Mouse (Mus musculus) stomach, embryonic 15.5 days (tissue): ENCODE results near the gene Adamts18. TPM values are rescaled to one million over a fixed set of nuclear protein-coding genes. Genes with fewer than 3 reads are reported as not detected.

Source experiments
- ATAC-seq: fragments of 200-750 bp; cut with Nextera tagmentation; 2 replicates; pipeline ENCODE4 v1.8.0; 2017; ENCODE audit warnings: low read depth, moderate number of reproducible peaks, moderate TSS enrichment; ENCODE audit not compliant: insufficient read depth, low FRiP score
- H3K27ac ChIP-seq: fragments of 300-500 bp; sonication (generic); 2 replicates; pipeline ENCODE4 v1.5.1; 2015; ENCODE audit warnings: mild to moderate bottlenecking, inconsistent platforms
- H3K27me3 ChIP-seq: fragments of 300-500 bp; sonication (generic); replicated peaks from 2 replicates; pipeline ENCODE4 v1.6.1; 2015; ENCODE audit warnings: inconsistent platforms
- H3K36me3 ChIP-seq: fragments of 300-500 bp; sonication (generic); 2 replicates; pipeline ENCODE4 v1.6.1; 2015; ENCODE audit warnings: inconsistent platforms
- H3K4me1 ChIP-seq: fragments of 300-500 bp; sonication (generic); 2 replicates; pipeline ENCODE4 v1.6.1; 2015; ENCODE audit warnings: inconsistent platforms
- H3K4me2 ChIP-seq: fragments of 300-500 bp; sonication (generic); 2 replicates; pipeline ENCODE4 v1.6.1; 2015; ENCODE audit warnings: mild to moderate bottlenecking, inconsistent platforms
- H3K4me3 ChIP-seq: fragments of 300-500 bp; sonication (generic); replicated peaks from 2 replicates; pipeline ENCODE4 v1.5.1; 2015; ENCODE audit warnings: inconsistent platforms
- H3K9ac ChIP-seq: fragments of 300-500 bp; sonication (generic); 2 replicates; pipeline ENCODE4 v1.6.1; 2015; ENCODE audit warnings: inconsistent platforms
- H3K9me3 ChIP-seq: fragments of 300-500 bp; sonication (generic); 2 replicates; pipeline ENCODE4 v1.6.1; 2016; ENCODE audit warnings: inconsistent platforms
- WGBS: fragments of 180-500 bp; shearing (Covaris S2); methylation state at CpG from one replicate; pipeline ENCODE4 v1.1.7; 2015; 5-methylcytosine and 5-hydroxymethylcytosine counted together
- polyA plus RNA-seq: library from polyadenylated mRNA; unstranded; fragments of >200 nt; fragmentation: Nextera tagmentation; extraction: Ambion mirVana; gene quantifications from 2 replicates; pipeline ENCODE4 v1.2.1, GENCODE M21; 2015

Adamts18 gene
- polyA plus RNA-seq, 1 experiment from 2014 or later: 0.72 TPM

GRCm38 (mm10) chr8:113725331-113725730, 123.2 kb downstream of the Adamts18 start:
- Histone ChIP-seq H3K27ac (no peak overlapping the region), H3K4me1 (no peaks in the 10 kb centered on the region), H3K9ac (no peak overlapping the region), H3K36me3 (no peaks in the 10 kb centered on the region), H3K4me2 (no peak overlapping the region), H3K9me3 (no peaks in the 10 kb centered on the region), H3K27me3 (no peaks in the 10 kb centered on the region), H3K4me3 (no peak overlapping the region)
- 56% methylated on average over 8 of the region's 8 CpGs for WGBS
- ATAC-seq: no peak

DNA sequence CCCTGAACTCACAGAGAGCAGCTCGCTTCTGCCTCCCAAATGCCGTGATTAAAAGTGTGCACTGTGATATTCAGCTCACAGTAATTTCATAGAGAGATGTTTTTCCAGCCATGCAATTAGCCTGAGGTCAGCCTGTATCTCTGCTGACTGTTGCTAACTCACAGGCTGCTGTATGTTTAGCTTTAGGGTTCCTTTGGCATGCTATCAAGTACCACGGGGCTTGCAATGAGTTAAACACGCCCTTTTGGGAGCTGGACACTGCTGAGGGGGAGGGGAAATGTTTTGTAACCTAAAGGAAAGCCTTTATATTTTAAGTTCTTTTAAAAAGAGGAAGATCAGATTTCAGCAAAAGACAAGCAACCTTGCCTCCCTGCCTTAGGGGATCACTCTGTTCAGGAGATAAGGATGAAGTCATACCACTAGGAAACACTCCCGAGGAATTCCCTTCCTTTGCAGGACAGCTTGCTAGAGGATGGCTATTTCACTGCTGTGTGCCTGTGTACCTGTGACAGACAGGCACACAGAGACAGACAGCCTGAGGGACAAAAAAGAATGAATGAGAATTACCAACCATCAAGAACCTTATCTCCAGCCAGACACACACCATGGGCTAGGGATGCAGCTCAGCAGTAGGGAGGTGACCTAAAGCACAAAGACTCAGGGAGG, 124.5 kb downstream of the Adamts18 start:
- H3K9me3 ChIP-seq: no peaks in the 10 kb centered on the region
- H3K4me3 ChIP-seq: no peak overlapping the region
- no peak overlapping the region for H3K27ac ChIP-seq
- H3K4me2 ChIP-seq: no peak overlapping the region
- WGBS: 33% methylated on average over 5 of the region's 5 CpGs
- H3K4me1 ChIP-seq: no peaks in the 10 kb centered on the region
- no peak overlapping the region for H3K9ac ChIP-seq
- H3K36me3 ChIP-seq: no peaks in the 10 kb centered on the region
- no peaks in the 10 kb centered on the region for H3K27me3 ChIP-seq
- no peak for ATAC-seq

- Histone ChIP-seq H3K4me2 (no peak overlapping the region), H3K9me3 (no peaks in the 10 kb centered on the region), H3K4me1 (no peaks in the 10 kb centered on the region), H3K4me3 (no peak overlapping the region), H3K27me3 (no peaks in the 10 kb centered on the region), H3K9ac (no peak overlapping the region), H3K36me3 (no peaks in the 10 kb centered on the region), H3K27ac (no peak overlapping the region)
- no peak for ATAC-seq
- WGBS: 68% methylated on average over 13 of the region's 13 CpGs
These were observed 127.1 kb downstream of the Adamts18 start for GRCm38 (mm10) chr8:113721459-113721858.

DNA sequence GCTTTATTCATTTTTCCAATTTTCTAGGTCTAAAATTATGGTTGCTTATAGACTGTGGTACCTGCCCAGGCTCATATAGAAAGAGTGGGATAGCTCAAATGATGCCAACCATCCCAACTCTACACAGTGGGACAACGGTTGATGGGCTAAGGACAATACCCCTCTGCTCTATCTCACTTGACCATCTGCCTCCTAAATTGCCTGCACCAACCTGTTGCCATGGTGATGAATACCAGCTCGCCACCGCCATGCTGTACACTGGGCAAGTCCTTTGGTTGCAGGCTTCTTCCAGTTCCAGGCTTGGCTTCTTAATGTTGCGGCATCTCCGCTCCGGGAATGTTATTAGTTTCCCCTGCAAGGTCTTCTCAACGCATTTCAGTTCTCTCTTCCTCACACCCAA, 143.6 kb downstream of the Adamts18 start:
- WGBS: 82% methylated on average over 7 of the region's 7 CpGs
- Histone ChIP-seq H3K9me3 (no peaks in the 10 kb centered on the region), H3K9ac (no peak overlapping the region), H3K4me2 (no peak overlapping the region), H3K4me3 (no peak overlapping the region), H3K27me3 (no peaks in the 10 kb centered on the region), H3K4me1 (no peaks in the 10 kb centered on the region), H3K36me3 (no peaks in the 10 kb centered on the region), H3K27ac (no peak overlapping the region)
- ATAC-seq: no peak

- no peak for ATAC-seq
- Histone ChIP-seq H3K4me3 (no peak overlapping the region), H3K9ac (no peak overlapping the region), H3K27me3 (no peaks in the 10 kb centered on the region), H3K36me3 (no peaks in the 10 kb centered on the region), H3K4me1 (no peaks in the 10 kb centered on the region), H3K4me2 (no peak overlapping the region), H3K27ac (no peak overlapping the region), H3K9me3 (no peaks in the 10 kb centered on the region)
- WGBS: 65% methylated on average over 14 of the region's 14 CpGs
These were observed 156.8 kb downstream of the Adamts18 start for GRCm38 (mm10) chr8:113691622-113692343.

- H3K36me3 ChIP-seq: no peaks in the 10 kb centered on the region
- H3K4me1 ChIP-seq: no peaks in the 10 kb centered on the region
- H3K4me2 ChIP-seq: no peak overlapping the region
- 77% methylated on average over 8 of the region's 8 CpGs for WGBS
- H3K9me3 ChIP-seq: no peaks in the 10 kb centered on the region
- no peaks in the 10 kb centered on the region for H3K27me3 ChIP-seq
- H3K9ac ChIP-seq: no peak overlapping the region
- no peak overlapping the region for H3K4me3 ChIP-seq
- H3K27ac ChIP-seq: no peak overlapping the region
- no peak for ATAC-seq
These were observed 160.0 kb downstream of the Adamts18 start for GRCm38 (mm10) chr8:113688543-113688915.

- H3K9me3 ChIP-seq: no peaks in the 10 kb centered on the region
- no peak overlapping the region for H3K27ac ChIP-seq
- no peaks in the 10 kb centered on the region for H3K36me3 ChIP-seq
- H3K4me1 ChIP-seq: no peaks in the 10 kb centered on the region
- WGBS: 69% methylated on average over 17 of the region's 17 CpGs
- H3K27me3 ChIP-seq: no peaks in the 10 kb centered on the region
- ATAC-seq: no peak
- H3K4me3 ChIP-seq: no peak overlapping the region
- H3K9ac ChIP-seq: no peak overlapping the region
- no peak overlapping the region for H3K4me2 ChIP-seq
These were observed 160.5 kb downstream of the Adamts18 start for GRCm38 (mm10) chr8:113687889-113688542.

GRCm38 (mm10) chr8:113679361-113679760, 169.2 kb downstream of the Adamts18 start:
- 67% methylated on average over 3 of the region's 3 CpGs for WGBS
- Histone ChIP-seq H3K4me3 (no peak overlapping the region), H3K9ac (no peak overlapping the region), H3K27ac (no peak overlapping the region), H3K27me3 (no peaks in the 10 kb centered on the region), H3K4me1 (no peaks in the 10 kb centered on the region), H3K9me3 (no peaks in the 10 kb centered on the region), H3K4me2 (no peak overlapping the region), H3K36me3 (no peaks in the 10 kb centered on the region)
- no peak for ATAC-seq

DNA sequence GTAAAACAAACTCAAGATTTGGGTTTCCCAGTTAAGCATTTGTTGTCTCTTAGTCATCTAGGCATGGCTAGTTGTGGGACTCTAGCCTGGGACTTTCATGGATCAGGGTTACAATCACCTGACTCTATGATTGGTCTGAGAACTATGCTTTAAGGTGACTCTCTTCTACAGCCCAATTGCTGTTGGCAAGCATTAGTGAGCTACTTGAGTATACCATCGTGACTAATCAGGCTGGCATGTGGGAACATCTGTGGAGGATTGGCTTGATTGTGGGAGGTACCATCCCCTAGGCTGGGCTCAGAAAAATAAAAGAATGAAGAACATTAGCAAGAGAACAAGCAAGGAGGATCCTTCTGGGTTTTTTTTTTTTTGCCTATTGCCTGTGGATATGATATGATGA, 171.7 kb downstream of the Adamts18 start:
- Histone ChIP-seq H3K27ac (no peak overlapping the region), H3K36me3 (no peaks in the 10 kb centered on the region), H3K4me1 (no peaks in the 10 kb centered on the region), H3K9ac (no peak overlapping the region), H3K4me2 (no peak overlapping the region), H3K4me3 (no peak overlapping the region), H3K9me3 (no peaks in the 10 kb centered on the region), H3K27me3 (no peaks in the 10 kb centered on the region)
- no peak for ATAC-seq
- 88% methylated on average over 1 of the region's 1 CpGs for WGBS

DNA sequence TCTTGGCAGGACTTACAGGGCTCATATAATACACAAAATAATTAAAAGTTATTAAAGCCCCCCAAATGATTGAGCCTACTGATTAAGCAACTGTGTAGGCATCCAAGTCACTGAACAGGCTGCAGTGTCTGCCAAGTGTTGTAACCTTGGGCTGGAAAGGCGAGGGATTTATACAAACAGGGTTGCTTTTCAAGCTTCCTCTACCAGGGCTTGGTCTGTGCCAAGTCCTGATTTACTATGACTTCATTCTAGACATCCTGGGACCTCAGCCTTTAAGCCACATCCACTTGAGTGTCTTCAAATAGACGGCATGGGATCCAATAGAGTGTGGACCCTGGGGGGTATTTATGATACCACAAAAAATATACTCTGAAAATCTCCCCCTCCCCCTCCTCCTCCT, 173.3 kb downstream of the Adamts18 start:
- H3K27me3 ChIP-seq: no peaks in the 10 kb centered on the region
- H3K9ac ChIP-seq: no peak overlapping the region
- 49% methylated on average over 2 of the region's 2 CpGs for WGBS
- ATAC-seq: no peak
- H3K27ac ChIP-seq: no peak overlapping the region
- H3K4me3 ChIP-seq: no peak overlapping the region
- H3K9me3 ChIP-seq: no peaks in the 10 kb centered on the region
- no peaks in the 10 kb centered on the region for H3K36me3 ChIP-seq
- no peak overlapping the region for H3K4me2 ChIP-seq
- no peaks in the 10 kb centered on the region for H3K4me1 ChIP-seq

DNA sequence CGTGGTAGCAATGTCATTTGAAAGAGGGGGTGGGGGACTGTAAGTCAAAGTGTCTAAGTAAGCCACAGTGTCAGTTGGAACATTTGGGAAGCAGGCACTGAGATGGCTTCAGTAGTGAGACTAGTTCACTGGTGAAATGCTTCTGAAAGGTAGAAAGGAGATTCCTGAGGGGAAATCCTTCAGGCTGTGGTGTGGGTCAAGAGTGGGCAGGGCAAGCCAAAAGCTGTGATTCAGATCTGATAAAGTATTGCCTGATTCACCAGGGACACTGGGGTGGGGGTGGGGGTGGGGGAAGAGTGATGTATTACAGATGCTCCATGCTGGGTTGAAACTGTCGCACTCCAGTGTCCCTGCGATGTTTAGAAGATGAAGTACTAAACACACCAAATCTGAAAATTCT, 173.9 kb downstream of the Adamts18 start:
- no peak for ATAC-seq
- no peaks in the 10 kb centered on the region for H3K9me3 ChIP-seq
- WGBS: 45% methylated on average over 3 of the region's 3 CpGs
- H3K4me1 ChIP-seq: no peaks in the 10 kb centered on the region
- H3K27ac ChIP-seq: no peak overlapping the region
- no peaks in the 10 kb centered on the region for H3K27me3 ChIP-seq
- no peak overlapping the region for H3K4me3 ChIP-seq
- no peaks in the 10 kb centered on the region for H3K36me3 ChIP-seq
- no peak overlapping the region for H3K9ac ChIP-seq
- no peak overlapping the region for H3K4me2 ChIP-seq

- H3K4me2 ChIP-seq: no peak overlapping the region
- H3K27ac ChIP-seq: no peak overlapping the region
- no peaks in the 10 kb centered on the region for H3K36me3 ChIP-seq
- H3K9ac ChIP-seq: no peak overlapping the region
- H3K9me3 ChIP-seq: no peaks in the 10 kb centered on the region
- WGBS: 49% methylated on average over 3 of the region's 3 CpGs
- ATAC-seq: no peak
- H3K4me3 ChIP-seq: no peak overlapping the region
- H3K4me1 ChIP-seq: no peaks in the 10 kb centered on the region
- no peaks in the 10 kb centered on the region for H3K27me3 ChIP-seq
These were observed 175.2 kb downstream of the Adamts18 start for GRCm38 (mm10) chr8:113673300-113673699.
